Mouse (Mus musculus) lung, adult 2 months (tissue): ENCODE measurements around the gene Ogdhl. TPM values are rescaled to one million over a fixed set of nuclear protein-coding genes. Genes with fewer than 3 reads are reported as not detected.
"Not testable (repeated sequence)": the region's sequence is repeated elsewhere in the genome, so short reads cannot be mapped to it uniquely, and the experiment has no call there.

Experiments
- DNase-seq: peaks from one replicate; pipeline ENCODE4 v3.0.0; 2022
- H3K4me1 ChIP-seq: fragments of 200-500 bp; 2 replicates; pipeline ENCODE4 v1.6.1; 2011; ENCODE audit warnings: low read length; ENCODE audit not compliant: control insufficient read depth, insufficient read depth
- H3K4me3 ChIP-seq: fragments of 200-500 bp; replicated peaks from 2 replicates; pipeline ENCODE3; 2011; ENCODE audit warnings: low read depth, mild to moderate bottlenecking, control low read depth, low read length; ENCODE audit errors: extremely low read depth
- CTCF ChIP-seq: fragments of 200-500 bp; IDR thresholded peaks from 2 replicates; pipeline ENCODE4 v1.5.1; 2011; ENCODE audit warnings: mild to moderate bottlenecking, low read length, control low read depth; ENCODE audit not compliant: insufficient read depth
- POLR2A ChIP-seq: fragments of 200-500 bp; IDR thresholded peaks from 2 replicates; pipeline ENCODE4 v1.6.1; 2011; ENCODE audit warnings: low read depth, mild to moderate bottlenecking, control low read depth, low read length, borderline replicate concordance; ENCODE audit errors: extremely low read depth
- WGBS: fragments of 180-500 bp; shearing (Covaris S2); methylation state at CpG from one replicate; pipeline ENCODE4 v1.1.7; 2018; 5-methylcytosine and 5-hydroxymethylcytosine counted together
- polyA plus RNA-seq: library from polyadenylated mRNA; depleted of rRNA; stranded (reverse); fragments of >200 nt; gene quantifications from 2 replicates; pipeline ENCODE4 v1.2.3, GENCODE M21; 2012

Ogdhl gene
- polyA plus RNA-seq, 1 experiment = 1.3 TPM

DNA sequence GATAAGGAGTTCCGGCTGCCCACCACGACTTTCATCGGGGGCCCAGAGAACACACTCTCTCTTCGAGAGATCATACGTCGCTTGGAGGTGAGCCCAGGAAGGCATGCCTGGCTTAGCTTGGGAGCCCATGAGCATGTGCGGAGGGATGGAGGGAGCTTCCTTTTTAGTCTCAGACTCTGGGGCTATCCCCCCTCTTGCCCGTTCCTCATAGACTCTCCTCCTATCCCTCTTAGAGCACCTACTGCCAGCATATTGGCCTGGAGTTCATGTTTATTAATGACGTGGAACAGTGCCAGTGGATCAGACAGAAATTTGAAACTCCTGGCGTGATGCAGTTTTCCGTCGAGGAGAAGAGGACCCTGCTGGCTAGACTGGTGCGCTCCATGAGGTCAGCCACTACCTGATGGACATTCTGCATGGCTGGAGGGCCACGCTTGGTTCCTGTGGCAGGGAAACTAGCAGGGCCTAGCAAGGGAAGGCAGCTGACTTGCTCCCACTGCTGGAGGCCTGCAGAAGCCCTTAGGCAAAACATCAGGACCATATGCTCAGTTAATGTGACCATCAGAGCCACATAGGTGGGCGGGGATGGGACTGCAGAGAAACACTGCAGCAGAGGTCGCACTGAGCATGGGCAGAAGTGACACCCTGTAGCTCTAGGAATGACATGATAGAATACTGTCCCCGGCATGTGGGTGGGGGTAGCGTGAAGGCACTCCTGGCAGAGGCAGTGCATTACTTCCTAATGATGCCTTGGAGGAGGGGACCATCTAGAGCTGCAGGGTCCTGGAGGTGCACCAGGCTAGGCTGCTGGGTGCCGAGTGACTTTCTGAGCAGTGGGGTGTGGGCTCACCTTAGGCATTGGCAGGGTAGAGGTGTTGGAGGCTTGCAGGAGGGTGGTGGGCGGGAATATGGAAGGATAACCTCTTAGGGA is 11.0 kb downstream of the Ogdhl start:
- H3K4me1 ChIP-seq = no peaks in the 10 kb centered on the region
- 87% methylated on average over 20 of the region's 20 CpGs for WGBS
- TF ChIP-seq CTCF (no peak), POLR2A (no peak)
- no peak overlapping the region for H3K4me3 ChIP-seq
- no peak for DNase-seq

DNA sequence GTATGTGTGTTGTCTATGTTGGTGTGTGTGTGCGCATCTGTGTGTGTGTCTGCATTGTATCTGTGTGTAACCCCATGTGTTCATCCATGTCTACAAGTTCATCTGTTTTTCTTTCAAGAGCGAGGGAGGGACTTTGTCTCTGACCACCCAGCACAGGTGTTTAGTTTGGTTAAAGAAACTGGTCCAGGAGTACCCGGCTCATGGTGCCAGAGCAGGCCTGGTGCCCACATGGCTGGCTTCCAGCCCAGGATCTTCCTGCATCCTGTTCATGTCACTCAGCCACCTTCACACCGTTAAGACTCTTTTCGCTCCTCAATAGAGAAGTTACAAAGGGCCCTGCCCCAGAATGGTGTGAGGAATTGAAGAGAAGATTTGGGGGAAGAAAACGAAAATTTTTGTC is 14.2 kb downstream of the Ogdhl start:
- DNase-seq = no peak
- 58% methylated on average over 6 of the region's 6 CpGs for WGBS
- H3K4me1 ChIP-seq = no peaks in the 10 kb centered on the region
- TF ChIP-seq CTCF (no peak), POLR2A (no peak)
- H3K4me3 ChIP-seq = no peak overlapping the region

DNA sequence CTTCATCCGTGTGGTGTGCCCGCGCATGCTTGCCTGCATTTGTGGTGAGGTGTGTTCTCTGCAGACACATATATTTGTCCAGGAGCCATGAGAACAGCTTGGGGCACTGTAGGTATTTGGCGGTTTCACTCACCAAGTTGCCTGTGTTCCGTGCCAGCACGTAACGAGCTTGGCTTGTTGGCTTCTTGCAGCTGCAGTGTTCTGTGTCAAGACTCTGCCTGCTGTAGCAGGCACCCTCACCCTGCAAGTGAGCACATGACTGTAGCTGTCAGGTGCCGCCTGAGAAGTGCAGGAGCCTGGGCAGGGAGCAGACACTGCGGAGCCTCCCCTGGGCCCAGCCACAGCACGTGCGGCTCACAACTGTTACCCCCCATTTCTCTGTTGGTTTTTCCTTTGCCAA is 14.7 kb downstream of the Ogdhl start:
- TF ChIP-seq POLR2A = no peak
- no peak for TF ChIP-seq CTCF
- DNase-seq = no peak
- no peak overlapping the region for H3K4me3 ChIP-seq
- no peaks in the 10 kb centered on the region for H3K4me1 ChIP-seq
- WGBS = 81% methylated on average over 11 of the region's 11 CpGs

DNA sequence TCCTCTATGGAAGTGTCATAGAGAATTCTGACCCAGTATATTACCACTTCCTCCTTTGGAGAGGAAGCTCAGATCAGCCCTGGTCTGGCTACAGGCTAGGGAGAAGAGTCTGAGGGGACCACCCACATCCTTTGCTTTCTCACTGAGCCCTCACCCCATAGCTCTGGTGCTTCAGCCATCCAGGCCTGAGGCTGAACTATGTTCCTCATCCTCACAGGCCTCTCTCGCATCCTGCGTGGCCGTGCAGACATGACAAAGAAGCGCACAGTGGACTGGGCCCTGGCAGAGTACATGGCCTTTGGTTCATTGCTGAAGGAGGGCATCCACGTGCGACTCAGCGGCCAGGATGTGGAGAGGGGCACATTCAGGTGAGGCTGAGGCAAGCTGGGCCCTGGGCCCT is 20.0 kb downstream of the Ogdhl start:
- 94% methylated on average over 7 of the region's 7 CpGs for WGBS
- no peak overlapping the region for H3K4me3 ChIP-seq
- no peaks in the 10 kb centered on the region for H3K4me1 ChIP-seq
- DNase-seq = no peak
- TF ChIP-seq POLR2A (no peak), CTCF (no peak)

DNA sequence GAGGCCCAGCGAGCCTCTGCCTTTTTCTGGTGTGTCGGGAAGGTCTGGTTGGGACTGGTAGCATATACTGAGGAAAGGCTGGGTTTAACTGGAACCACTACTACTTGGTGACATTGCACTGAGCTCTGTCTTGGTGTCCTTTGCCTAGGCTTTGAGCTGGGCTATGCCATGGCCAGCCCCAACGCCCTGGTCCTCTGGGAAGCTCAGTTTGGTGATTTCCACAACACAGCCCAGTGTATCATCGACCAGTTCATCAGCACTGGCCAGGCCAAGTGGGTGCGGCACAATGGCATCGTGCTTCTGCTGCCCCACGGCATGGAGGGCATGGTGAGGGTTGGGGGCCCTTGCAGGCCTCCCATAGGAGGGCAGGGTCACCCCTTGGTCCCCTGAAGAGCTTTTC is 22.4 kb downstream of the Ogdhl start:
- DNase-seq = no peak
- Histone ChIP-seq H3K4me3 (no peak overlapping the region), H3K4me1 (no peaks in the 10 kb centered on the region)
- TF ChIP-seq CTCF = no peak
- WGBS = 85% methylated on average over 7 of the region's 7 CpGs

DNA sequence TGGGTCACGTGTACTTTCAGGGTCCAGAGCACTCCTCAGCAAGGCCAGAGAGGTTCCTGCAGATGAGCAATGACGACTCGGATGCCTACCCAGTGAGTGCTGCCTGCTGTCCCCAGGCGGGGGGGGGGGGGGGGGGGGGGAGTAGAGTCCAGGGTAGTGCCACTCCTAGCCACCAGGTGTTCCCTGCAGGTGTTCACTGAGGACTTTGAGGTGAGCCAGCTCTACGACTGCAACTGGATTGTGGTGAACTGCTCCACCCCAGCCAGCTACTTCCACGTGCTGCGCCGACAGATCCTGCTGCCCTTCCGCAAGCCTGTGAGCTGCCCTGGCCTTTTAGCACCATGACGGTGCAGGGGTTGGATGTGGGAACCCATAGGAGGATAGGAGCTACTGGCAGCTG is 22.9 kb downstream of the Ogdhl start:
- 76% methylated on average over 10 of the region's 10 CpGs for WGBS
- no peak for DNase-seq
- H3K4me3 ChIP-seq = no peak overlapping the region
- no peak for TF ChIP-seq CTCF
- TF ChIP-seq POLR2A = no peak
- no peaks in the 10 kb centered on the region for H3K4me1 ChIP-seq

DNA sequence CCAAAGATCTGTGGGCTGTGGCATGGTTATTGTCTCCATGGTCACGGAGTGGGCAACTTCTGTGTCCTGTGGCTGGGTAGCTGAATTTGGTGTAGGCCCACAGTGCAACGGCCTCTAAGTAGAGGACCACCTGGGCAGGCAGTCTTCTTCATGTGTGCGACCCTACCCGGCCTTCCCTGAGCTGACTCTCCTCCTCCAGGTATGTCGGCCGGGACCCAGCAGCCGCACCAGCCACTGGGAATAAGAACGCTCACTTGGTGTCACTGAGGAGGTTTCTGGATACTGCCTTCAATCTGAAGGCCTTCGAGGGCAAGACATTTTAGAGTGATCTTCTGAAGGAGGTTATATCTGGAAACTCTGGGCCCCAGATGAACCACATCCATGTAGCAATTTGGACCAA is 25.5 kb downstream of the Ogdhl start:
- 92% methylated on average over 9 of the region's 9 CpGs for WGBS
- TF ChIP-seq POLR2A (no peak), CTCF (no peak)
- no peak for DNase-seq
- Histone ChIP-seq H3K4me1 (no peaks in the 10 kb centered on the region), H3K4me3 (no peak overlapping the region)

DNA sequence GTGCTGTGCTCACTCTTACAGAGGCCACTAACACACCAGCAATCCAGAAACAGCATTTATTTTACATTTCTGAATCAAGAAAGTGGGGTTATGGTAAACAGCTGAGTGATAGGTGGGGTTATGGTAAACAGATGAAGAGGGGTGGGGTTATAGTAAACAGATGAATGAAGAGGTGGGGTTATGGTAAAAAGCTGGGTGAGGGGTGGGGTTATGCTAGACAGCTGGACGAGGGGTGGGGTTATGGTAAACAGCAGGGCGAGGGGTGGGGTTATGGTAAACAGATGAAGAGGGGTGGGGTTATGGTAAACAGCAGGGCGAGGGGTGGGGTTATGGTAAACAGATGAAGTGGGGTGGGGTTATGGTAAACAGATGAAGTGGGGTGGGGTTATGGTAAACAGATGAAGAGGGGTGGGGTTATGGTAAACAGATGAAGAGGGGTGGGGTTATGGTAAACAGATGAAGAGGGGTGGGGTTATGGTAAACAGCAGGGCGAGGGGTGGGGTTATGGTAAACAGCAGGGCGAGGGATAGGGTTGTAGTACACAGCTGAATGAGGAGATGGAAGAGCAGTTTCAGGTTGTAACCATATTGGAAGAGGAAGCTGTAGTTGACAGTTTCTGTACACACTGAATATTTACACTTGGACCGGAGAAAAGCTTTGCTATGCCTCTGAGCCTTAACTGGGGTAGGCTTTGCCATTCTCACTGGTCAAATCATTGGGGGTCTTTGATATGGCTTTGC is 29.5 kb downstream of the Ogdhl start:
- not testable (repeated sequence) for DNase-seq, H3K4me1 ChIP-seq, H3K4me3 ChIP-seq
- WGBS = 25% methylated on average over 6 of the region's 6 CpGs

DNA sequence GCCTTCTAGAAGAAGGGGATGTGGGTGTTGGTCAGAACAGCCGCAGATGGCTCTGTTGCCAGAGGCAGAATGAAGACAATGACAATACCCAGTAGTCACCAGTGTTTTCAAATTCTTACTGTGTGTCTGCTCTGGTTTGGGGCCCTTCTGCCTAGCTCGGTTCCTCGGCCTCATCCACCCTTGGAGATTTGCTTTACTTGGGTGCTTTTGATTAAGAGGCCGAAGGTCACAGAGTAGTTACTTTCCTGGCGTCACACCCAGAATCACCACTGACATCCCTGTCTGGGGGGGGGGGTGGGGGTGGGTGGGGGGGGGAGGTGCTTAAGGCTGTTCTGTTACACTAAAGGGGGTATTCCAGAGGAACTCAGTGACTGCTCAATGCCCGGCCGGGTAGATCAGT is 42.5 kb downstream of the Ogdhl start:
- H3K4me1 ChIP-seq = no peaks in the 10 kb centered on the region
- WGBS = 53% methylated on average over 7 of the region's 7 CpGs
- TF ChIP-seq POLR2A (no peak), CTCF (no peak)
- no peak for DNase-seq
- H3K4me3 ChIP-seq = no peak overlapping the region

DNA sequence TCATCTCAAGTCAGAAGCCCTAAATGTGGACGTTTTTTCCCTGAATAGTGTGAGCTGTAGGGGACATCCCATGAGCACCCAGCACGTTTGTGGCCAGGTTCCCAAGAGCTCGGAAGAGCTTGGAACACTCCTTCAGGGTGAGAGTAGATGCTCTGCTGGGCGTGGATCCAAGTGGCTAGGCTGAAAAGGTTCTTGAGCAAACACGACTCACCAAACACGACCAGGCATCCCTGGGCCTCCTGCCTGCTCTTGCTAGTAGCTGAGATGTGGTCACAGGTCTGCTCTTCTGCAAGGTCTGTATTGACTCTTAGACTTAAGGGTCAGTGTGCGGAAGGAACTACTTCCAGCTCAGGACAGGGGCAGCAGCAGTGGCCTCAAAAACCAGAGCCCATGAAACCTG is 47.9 kb downstream of the Ogdhl start:
- no peak for TF ChIP-seq CTCF
- no peak for TF ChIP-seq POLR2A
- H3K4me1 ChIP-seq = no peaks in the 10 kb centered on the region

More for the DNA sequence above, 47.9 kb downstream of the Ogdhl start:
- WGBS = 46% methylated on average over 7 of the region's 7 CpGs
- H3K4me3 ChIP-seq = no peak overlapping the region
- DNase-seq = no peak
